Mouse (Mus musculus): ENCODE results near the gene Rab4a.

GRCm38 (mm10) chr8:123805209-123805717 lies 522 bp upstream of the Rab4a start:
- no peak for TF ChIP-seq CTCF (IDR thresholded peaks at IDR 0.05; ENCODE audit: control insufficient read depth, insufficient read depth, insufficient replicate concordance, low read depth, low read length)
- no peak for TF ChIP-seq POLR2A (IDR thresholded peaks at IDR 0.05; ENCODE audit: control insufficient read depth, low read depth, low read length)
